Mouse (Mus musculus) left cerebral cortex, postnatal 14 days (tissue): ENCODE data around the gene Itga9. TPM values are rescaled to one million over a fixed set of nuclear protein-coding genes. Genes with fewer than 3 reads are reported as not detected.
"Not testable (repeated sequence)": the region's sequence is repeated elsewhere in the genome, so short reads cannot be mapped to it uniquely, and the experiment has no call there.

Experiments used
- DNase-seq, 2 experiments: peaks; one replicate each; pipeline ENCODE4 v3.0.0; 2021 to 2022; ENCODE audit warnings: low spot score in 2 of 2, mixed read lengths in 1 of 2
- intact Hi-C: fragments of 180-260 bp; cut with DNase I; formaldehyde crosslinking; loops from one replicate; pipeline ENCODE4 v1.15.1; 2025
- total RNA-seq, 2 experiments: library from RNA; stranded (reverse); gene quantifications; 2 replicates each; pipeline ENCODE4 v1.2.3; 2021

Itga9 gene
- total RNA-seq, 2 experiments from 2014 or later = 7.3 to 8.9 TPM

- DNase-seq, intact Hi-C loops: not testable (repeated sequence)
These were observed 6.1 kb upstream of the Itga9 start for GRCm38 (mm10) chr9:118600393-118600792.

DNA sequence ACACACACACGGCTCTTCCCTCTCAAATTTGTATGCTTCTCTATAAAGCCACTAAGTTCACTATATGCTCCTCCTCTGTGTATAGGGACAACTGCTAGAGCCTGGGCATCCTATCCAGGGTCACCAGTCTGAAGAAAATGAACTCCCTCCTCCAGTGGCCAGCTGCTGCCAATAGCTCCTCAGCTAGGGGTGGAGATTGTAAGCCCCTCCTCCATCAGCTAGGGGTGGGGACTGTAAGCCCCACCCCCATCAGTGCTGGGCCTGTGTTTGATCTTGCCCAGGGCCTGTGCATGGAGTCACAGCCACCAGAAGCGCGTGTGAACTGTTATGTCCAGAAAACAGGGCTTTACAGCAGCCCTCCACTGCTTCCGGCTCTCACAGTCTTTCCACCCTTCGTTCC lies 3.9 kb upstream of the Itga9 start:
- intact Hi-C loops = no loop called here
- no peak for DNase-seq

GRCm38 (mm10) chr9:118606817-118607371 lies 404 bp downstream of the Itga9 start:
- no peak for DNase-seq
- intact Hi-C loops = loop anchor here (2.0 to 5.0 kb wide), 2 partner anchors 264 to 295 kb away; no protein-coding TSS in a partner anchor

- intact Hi-C loops = loop anchor here (2.0 to 5.0 kb wide), 2 partner anchors 263 to 294 kb away; no protein-coding TSS in a partner anchor
- no peak for DNase-seq
These were observed 1.4 kb downstream of the Itga9 start for GRCm38 (mm10) chr9:118607701-118608401.

GRCm38 (mm10) chr9:118608556-118608955 lies 2.1 kb downstream of the Itga9 start:
- no peak for DNase-seq
- intact Hi-C loops = loop anchor here (5.0 kb wide), 1 partner anchor 294 kb away; no protein-coding TSS in a partner anchor

DNA sequence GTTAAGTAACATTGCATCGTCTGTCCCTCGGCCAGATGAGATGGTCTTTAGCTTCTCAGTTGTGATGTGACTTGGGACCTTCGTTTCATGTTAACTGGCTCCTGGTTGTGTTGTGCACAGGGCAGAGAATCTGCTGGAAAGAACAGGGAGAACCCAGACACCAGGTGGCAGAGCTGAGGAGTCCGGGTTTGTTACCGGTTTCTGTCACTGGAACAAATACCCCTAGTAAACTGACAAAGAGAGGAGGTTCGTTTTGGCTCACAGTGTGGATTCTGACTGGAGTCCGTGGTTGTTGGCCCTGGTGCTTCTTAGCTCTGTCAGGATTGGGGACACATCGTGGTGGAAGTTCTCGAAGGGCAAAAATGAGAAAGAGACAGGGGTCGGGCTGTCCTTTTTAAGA lies 3.6 kb downstream of the Itga9 start:
- intact Hi-C loops = loop anchor here (2.0 kb wide), 1 partner anchor 75 kb away; no protein-coding TSS in a partner anchor
- peak; percentile 60 to 61 for DNase-seq

DNA sequence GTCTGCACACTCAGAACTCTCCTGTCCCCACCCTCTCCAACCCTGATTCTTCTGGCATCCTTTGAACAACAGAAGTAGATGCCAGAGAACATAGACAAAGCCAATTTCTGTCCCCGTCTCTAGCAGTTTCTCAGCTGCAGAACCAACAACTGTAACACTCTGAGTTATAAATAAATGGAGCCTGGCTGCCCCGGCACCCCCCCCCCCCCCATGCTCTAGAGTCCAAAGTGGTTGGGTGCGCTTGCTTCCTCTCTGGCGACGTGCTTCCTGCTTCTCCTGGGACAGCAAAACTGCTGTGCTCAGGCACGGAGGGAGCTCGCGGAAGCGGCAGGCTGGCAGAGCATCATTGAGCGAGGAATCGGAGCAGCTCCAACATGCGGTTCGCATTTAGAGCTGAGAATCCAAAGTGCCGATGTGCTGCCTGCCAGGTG lies 4.6 kb downstream of the Itga9 start:
- intact Hi-C loops = loop anchor here (2.0 kb wide), 1 partner anchor 74 kb away; no protein-coding TSS in a partner anchor

GRCm38 (mm10) chr9:118611958-118612581 lies 5.6 kb downstream of the Itga9 start:
- no peak for DNase-seq
- intact Hi-C loops = loop anchor here (2.0 kb wide), 1 partner anchor 73 kb away; no protein-coding TSS in a partner anchor

More for the DNA sequence above, 4.6 kb downstream of the Itga9 start:
- DNase-seq = peak; percentile 60 to 62

DNA sequence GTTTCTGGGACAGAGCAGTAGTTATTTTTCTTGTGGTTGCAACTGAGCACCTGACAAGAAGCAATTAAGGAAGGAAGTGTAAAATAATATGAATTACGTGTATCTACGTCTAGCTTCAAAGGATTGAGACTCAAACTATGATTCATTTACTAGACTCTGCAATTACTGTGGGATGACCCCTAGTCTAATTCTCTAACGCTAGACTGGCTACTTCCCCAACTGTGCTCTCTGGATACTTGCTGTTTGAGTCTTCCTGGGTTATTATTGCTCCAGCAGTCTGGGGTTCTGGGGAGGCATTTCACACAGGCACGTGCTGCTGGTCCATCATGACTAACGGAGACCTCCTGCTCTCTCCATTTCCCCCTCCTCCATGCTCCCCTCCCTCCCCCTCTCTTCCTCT lies 10.7 kb downstream of the Itga9 start:
- no peak for DNase-seq
- intact Hi-C loops = no loop called here

DNA sequence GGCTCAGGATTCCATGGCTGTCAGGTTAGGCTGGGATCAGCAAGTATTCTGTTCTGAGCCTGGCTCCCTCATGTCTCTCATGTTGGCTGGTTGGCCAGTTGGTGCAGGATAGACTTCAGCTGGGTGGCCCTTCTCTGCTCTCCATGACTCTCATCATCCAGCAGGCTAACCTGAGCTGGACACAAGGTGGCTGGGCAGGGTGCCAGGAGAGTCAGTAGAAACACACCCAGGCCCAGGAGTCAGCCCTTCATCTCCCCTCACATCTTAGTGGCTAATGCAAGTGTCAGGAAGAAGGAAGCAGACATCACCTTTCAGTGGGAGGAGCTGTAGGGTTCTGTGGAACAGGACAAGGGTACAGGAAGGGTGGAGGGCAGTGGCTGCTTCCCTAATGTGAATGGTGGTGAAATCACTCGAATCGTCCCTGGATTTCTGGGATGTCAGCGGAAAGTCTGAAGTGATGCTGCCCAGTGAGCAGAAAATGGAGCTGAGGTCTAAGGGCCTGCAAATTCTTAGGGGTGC lies 12.3 kb downstream of the Itga9 start:
- intact Hi-C loops = no loop called here
- no peak for DNase-seq

GRCm38 (mm10) chr9:118620807-118621206 lies 14.3 kb downstream of the Itga9 start:
- intact Hi-C loops = no loop called here
- no peak for DNase-seq

- intact Hi-C loops = no loop called here
These were observed 15.2 kb downstream of the Itga9 start for GRCm38 (mm10) chr9:118621691-118622090.

DNA sequence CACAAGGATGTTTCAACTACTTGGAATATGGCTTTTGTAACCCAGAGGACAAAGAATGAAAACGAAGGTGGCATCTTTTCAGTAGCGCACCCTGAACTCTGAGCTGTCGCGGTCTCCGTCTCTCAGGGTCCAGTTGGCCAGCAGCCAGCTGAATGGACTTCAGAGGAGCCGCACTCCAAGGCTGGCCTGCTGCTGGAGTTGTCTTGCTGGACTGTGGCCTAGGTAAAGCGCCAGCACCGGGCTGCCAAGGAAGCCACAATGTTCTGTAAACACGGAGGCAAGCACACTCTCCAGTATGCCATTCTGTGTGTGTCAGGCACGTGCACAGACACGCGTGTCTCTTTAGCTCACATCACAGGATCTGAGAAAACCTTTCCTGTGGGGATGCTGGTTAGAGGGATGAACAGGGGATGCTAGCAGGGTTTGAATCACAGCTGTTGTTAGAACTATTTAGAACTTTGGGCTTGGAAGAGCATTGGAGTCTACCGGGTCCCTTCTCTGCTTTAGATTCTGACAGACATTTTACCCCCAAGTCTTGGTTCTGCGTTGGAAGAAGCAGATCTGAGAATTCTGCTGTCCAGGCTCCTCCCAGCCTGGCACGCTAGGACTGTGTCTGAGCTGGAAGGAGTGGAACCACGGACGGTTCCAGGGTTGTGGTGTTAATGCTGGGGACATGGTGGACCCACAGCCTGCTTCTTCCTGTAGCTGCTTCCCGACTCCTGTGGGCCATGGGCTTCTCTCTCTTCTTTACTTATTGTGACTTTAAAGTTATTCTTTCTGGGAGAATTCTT lies 16.1 kb downstream of the Itga9 start:
- intact Hi-C loops = no loop called here
- DNase-seq = peak; percentile 47 to 59

More at GRCm38 (mm10) chr9:118621691-118622090, 15.2 kb downstream of the Itga9 start:
- DNase-seq = no peak

GRCm38 (mm10) chr9:118623483-118623882 lies 17.0 kb downstream of the Itga9 start:
- no peak for DNase-seq
- intact Hi-C loops = no loop called here

DNA sequence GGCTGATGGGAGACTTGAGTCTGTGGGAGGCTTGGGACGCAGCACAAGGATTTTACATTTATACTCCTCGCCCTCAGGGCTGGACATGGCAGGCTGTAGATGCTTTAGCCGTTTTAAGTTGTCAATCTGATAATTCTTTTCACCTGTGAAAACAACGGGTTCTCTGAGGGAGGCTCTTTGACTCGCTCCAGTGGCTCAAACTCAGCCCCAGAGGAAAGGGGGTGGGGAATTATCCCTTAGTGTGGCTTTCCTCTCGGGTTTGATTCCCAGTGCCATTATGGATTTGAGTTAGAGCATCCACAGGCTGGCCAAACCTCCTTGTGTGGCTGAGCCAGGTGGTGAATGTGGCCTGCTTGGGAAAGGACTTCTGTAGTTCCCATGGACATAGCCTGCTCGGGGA lies 17.7 kb downstream of the Itga9 start:
- DNase-seq = no peak
- intact Hi-C loops = no loop called here

- intact Hi-C loops = no loop called here
- DNase-seq = no peak
These were observed 23.4 kb downstream of the Itga9 start for GRCm38 (mm10) chr9:118629763-118630379.

DNA sequence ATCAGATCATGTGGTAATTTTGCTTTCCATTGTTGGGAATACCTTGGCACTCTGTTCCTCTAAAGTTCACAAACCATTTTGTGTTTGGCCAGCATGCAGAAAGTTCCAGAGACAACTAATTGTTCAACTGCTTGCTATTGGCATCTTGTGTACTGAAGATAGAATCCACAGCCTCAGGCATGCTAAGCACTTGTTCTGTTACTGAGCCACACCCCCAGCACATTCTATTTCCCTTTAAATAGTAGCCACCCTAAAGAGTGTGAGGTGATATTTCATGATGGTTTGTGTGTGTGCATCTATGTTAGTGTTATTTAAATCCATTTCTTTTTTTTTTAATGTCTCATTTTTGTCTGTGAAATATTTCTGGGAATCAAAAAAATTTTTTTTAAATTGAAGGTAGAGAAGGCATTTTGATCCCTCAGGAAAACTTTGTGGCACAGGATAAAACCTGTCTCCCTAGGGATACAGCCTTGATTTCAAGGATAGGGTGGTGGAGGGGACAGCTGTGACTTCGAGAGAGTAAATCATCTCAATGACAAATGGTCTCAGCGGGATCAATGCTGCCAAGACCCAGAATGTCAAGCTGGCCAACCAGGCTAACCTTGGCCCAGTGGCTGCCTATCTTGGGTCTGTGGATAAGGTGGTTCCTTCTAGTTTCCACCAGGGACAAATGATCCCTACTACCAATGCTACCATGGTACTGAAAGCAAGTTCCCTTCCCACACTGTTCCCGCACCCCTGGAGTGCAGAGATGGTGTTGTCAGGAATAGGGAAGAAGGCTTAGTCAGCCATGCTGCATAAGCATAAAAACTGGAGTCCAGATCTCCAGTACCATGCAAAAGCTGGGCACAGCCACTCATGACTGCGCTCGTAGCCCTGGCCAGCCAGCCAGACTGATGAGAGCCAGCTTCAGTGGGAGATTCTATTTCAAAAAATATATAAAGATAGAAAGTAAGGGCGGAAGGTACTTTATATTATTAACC lies 25.6 kb downstream of the Itga9 start:
- DNase-seq = no peak
- intact Hi-C loops = no loop called here

GRCm38 (mm10) chr9:118632758-118633143 lies 26.3 kb downstream of the Itga9 start:
- DNase-seq = peak in 1 of 2 experiments; percentile 25
- intact Hi-C loops = no loop called here
